8 mouse cellular contexts compared by ENCODE assay signal in genomic region chr7:27332353-27333199, GRCm38 (mm10). TPM values are rescaled to one million over a fixed set of nuclear protein-coding genes. Genes with fewer than 3 reads are reported as not detected.
DNase-seq lines count a peak whose midpoint lies in the region; ATAC-seq lines count a peak whose summit lies in the region.

No protein-coding gene starts in this region.

- no peak for ATAC-seq in embryonic facial prominence, embryonic 11.5 days (replicated peaks; ENCODE audit: insufficient number of reproducible peaks, low FRiP score, low TSS enrichment, low read depth)
- ATAC-seq in kidney, embryonic 14.5 days (ENCODE audit: low FRiP score, low TSS enrichment) = 0 out of 2 replicates have a peak, but pooled peaks have one; percentile 3
- ATAC-seq in liver, embryonic 13.5 days (ENCODE audit: low read depth) = no peak
- peak; percentile 11; the same call in 1 of the 2 replicates for ATAC-seq in stomach, embryonic 15.5 days (ENCODE audit: insufficient read depth, low FRiP score, low read depth)

- peaks cover 67% of the 10 kb centered on the region for H3K27me3 ChIP-seq in embryonic facial prominence, embryonic 11.5 days (ENCODE audit: control insufficient read depth, insufficient read depth, low read length)
- H3K27me3 ChIP-seq in heart, embryonic 10.5 days (ENCODE audit: insufficient read depth, poor library complexity, severe bottlenecking) = peaks cover 99% of the 10 kb centered on the region
- H3K27me3 ChIP-seq in kidney, embryonic 14.5 days (ENCODE audit: control insufficient read depth, insufficient read depth, low read length) = peaks cover 67% of the 10 kb centered on the region
- peaks cover 100% of the 10 kb centered on the region for H3K27me3 ChIP-seq in liver, embryonic 13.5 days
- H3K27me3 ChIP-seq in stomach, embryonic 15.5 days (replicated peaks) = peaks cover 29% of the 10 kb centered on the region

- H3K4me1 ChIP-seq in embryonic facial prominence, embryonic 11.5 days (ENCODE audit: control insufficient read depth, insufficient read depth, low read length) = peaks cover 3% of the 10 kb centered on the region
- peaks cover 66% of the 10 kb centered on the region for H3K4me1 ChIP-seq in heart, embryonic 10.5 days
- peaks cover 50% of the 10 kb centered on the region for H3K4me1 ChIP-seq in kidney, embryonic 14.5 days (ENCODE audit: control insufficient read depth, insufficient read depth, low read length)
- peaks cover 74% of the 10 kb centered on the region for H3K4me1 ChIP-seq in liver, embryonic 13.5 days (replicated peaks)
- H3K4me1 ChIP-seq in stomach, embryonic 15.5 days = peaks cover 62% of the 10 kb centered on the region

- H3K27ac ChIP-seq in embryonic facial prominence, embryonic 11.5 days (replicated peaks; ENCODE audit: low read depth, low read length) = no peak overlapping the region
- H3K27ac ChIP-seq in heart, embryonic 10.5 days = peak overlapping the region; percentile 81
- peak overlapping the region; percentile 86; the same call in 1 of the 2 replicates for H3K27ac ChIP-seq in kidney, embryonic 14.5 days (ENCODE audit: low read depth, low read length)
- no peak overlapping the region for H3K27ac ChIP-seq in liver, embryonic 13.5 days
- peak overlapping the region; percentile 95 for H3K27ac ChIP-seq in stomach, embryonic 15.5 days

- no peaks in the 10 kb centered on the region for H3K9me3 ChIP-seq in embryonic facial prominence, embryonic 11.5 days (replicated peaks; ENCODE audit: control insufficient read depth, low read length)
- no peaks in the 10 kb centered on the region for H3K9me3 ChIP-seq in heart, embryonic 10.5 days
- no peaks in the 10 kb centered on the region for H3K9me3 ChIP-seq in kidney, embryonic 14.5 days (ENCODE audit: control insufficient read depth, low read length)
- H3K9me3 ChIP-seq in liver, embryonic 13.5 days (replicated peaks) = no peaks in the 10 kb centered on the region
- no peaks in the 10 kb centered on the region for H3K9me3 ChIP-seq in stomach, embryonic 15.5 days

- DNase-seq in 416B (ENCODE audit: low read depth) = peak; percentile 93
- peak; percentile 81 for DNase-seq in adrenal gland, adult 8-10 months
- DNase-seq in embryonic facial prominence, embryonic 11.5 days (ENCODE audit: low spot score) = peak; percentile 87
- no peak for DNase-seq in heart, embryonic 10.5 days (ENCODE audit: low spot score)
- peak; percentile 71 for DNase-seq in liver, embryonic 13.5 days
- DNase-seq in neural tube, embryonic 10.5 days (ENCODE audit: extremely low spot score, low spot score) = peak; percentile 79

- peak overlapping the region; percentile 59 for H3K9ac ChIP-seq in embryonic facial prominence, embryonic 11.5 days (replicated peaks; ENCODE audit: low read length)
- peak overlapping the region; percentile 73 for H3K9ac ChIP-seq in kidney, embryonic 14.5 days (ENCODE audit: low read depth, low read length)
- no peak overlapping the region; the same call in 1 of the 2 replicates for H3K9ac ChIP-seq in liver, embryonic 13.5 days
- peak overlapping the region; percentile 85 for H3K9ac ChIP-seq in stomach, embryonic 15.5 days

- H3K4me3 ChIP-seq in embryonic facial prominence, embryonic 11.5 days (ENCODE audit: low read depth, low read length) = peak overlapping the region; percentile 34; the same call in 1 of the 2 replicates
- H3K4me3 ChIP-seq in heart, embryonic 10.5 days = peak overlapping the region; percentile 65
- H3K4me3 ChIP-seq in kidney, embryonic 14.5 days (ENCODE audit: low read length) = peak overlapping the region; percentile 55
- H3K4me3 ChIP-seq in liver, embryonic 13.5 days (replicated peaks) = peak overlapping the region; percentile 45
- peak overlapping the region; percentile 71 for H3K4me3 ChIP-seq in stomach, embryonic 15.5 days (replicated peaks)

- under 1% methylated on average over 37 of the region's 39 CpGs for WGBS in embryonic facial prominence, embryonic 11.5 days
- WGBS in heart, embryonic 10.5 days = 1% methylated on average over 39 of the region's 39 CpGs
- WGBS in kidney, embryonic 14.5 days = 2% methylated on average over 31 of the region's 39 CpGs
- WGBS in liver, embryonic 13.5 days (ENCODE audit: insufficient replicate concordance) = 1% methylated on average over 39 of the region's 39 CpGs
- WGBS in stomach, embryonic 15.5 days = 1% methylated on average over 33 of the region's 39 CpGs

- H3K36me3 ChIP-seq in embryonic facial prominence, embryonic 11.5 days (replicated peaks; ENCODE audit: control insufficient read depth, insufficient read depth, low read depth, low read length) = no peaks in the 10 kb centered on the region
- H3K36me3 ChIP-seq in heart, embryonic 10.5 days = no peaks in the 10 kb centered on the region
- no peaks in the 10 kb centered on the region for H3K36me3 ChIP-seq in kidney, embryonic 14.5 days (ENCODE audit: control insufficient read depth, insufficient read depth, low read length)
- no peaks in the 10 kb centered on the region for H3K36me3 ChIP-seq in liver, embryonic 13.5 days
- H3K36me3 ChIP-seq in stomach, embryonic 15.5 days = peaks cover under 1% of the 10 kb centered on the region; the same call in 1 of the 2 replicates

- peak overlapping the region; percentile 64 for H3K4me2 ChIP-seq in embryonic facial prominence, embryonic 11.5 days (ENCODE audit: low read depth, low read length)
- peak overlapping the region; percentile 90 for H3K4me2 ChIP-seq in kidney, embryonic 14.5 days (replicated peaks; ENCODE audit: low read depth, low read length)
- H3K4me2 ChIP-seq in liver, embryonic 13.5 days = peak overlapping the region; percentile 73
- H3K4me2 ChIP-seq in stomach, embryonic 15.5 days = peak overlapping the region; percentile 89

RNA-seq across cellular contexts. Expression of gene Ltbp4, which starts 4.9 kb away (rescaled TPM):
- 100 to 1,000 TPM in 3 of 4 experiments, 10 to 100 TPM in 1; 90.9 to 117 (median 108) TPM for total RNA-seq in adrenal gland, adult 8-10 months (2022)
- 6.3 and 6.6 TPM in 2 replicates for polyA plus RNA-seq in embryonic facial prominence, embryonic 11.5 days (2014; fragmentation: Nextera tagmentation; extraction: Ambion mirVana)
- 19.2 and 23.6 TPM in 2 replicates for polyA plus RNA-seq in heart, embryonic 10.5 days (2016; fragmentation: Nextera tagmentation; extraction: Ambion mirVana)
- 23.4 and 26.0 TPM in 2 replicates for polyA plus RNA-seq in kidney, embryonic 14.5 days (2014; fragmentation: Nextera tagmentation; extraction: Ambion mirVana)
- 3.6 and 3.9 TPM in 2 replicates for polyA plus RNA-seq in liver, embryonic 13.5 days (2015; fragmentation: Nextera tagmentation; extraction: Ambion mirVana)
- polyA plus RNA-seq in stomach, embryonic 15.5 days (2015; fragmentation: Nextera tagmentation; extraction: Ambion mirVana) = 154 and 161 TPM in 2 replicates

RNA-seq across cellular contexts. Expression of gene Shkbp1, which starts 23.2 kb away (rescaled TPM):
- total RNA-seq in adrenal gland, adult 8-10 months (2022) = 10 to 100 TPM; 19.4 to 41.1 (median 29.7) TPM
- 50.2 and 57.5 TPM in 2 replicates for polyA plus RNA-seq in embryonic facial prominence, embryonic 11.5 days (2014; fragmentation: Nextera tagmentation; extraction: Ambion mirVana)
- 48.3 and 50.4 TPM in 2 replicates for polyA plus RNA-seq in heart, embryonic 10.5 days (2016; fragmentation: Nextera tagmentation; extraction: Ambion mirVana)
- 38.4 and 41.0 TPM in 2 replicates for polyA plus RNA-seq in kidney, embryonic 14.5 days (2014; fragmentation: Nextera tagmentation; extraction: Ambion mirVana)
- 23.1 and 25.0 TPM in 2 replicates for polyA plus RNA-seq in liver, embryonic 13.5 days (2015; fragmentation: Nextera tagmentation; extraction: Ambion mirVana)
- polyA plus RNA-seq in stomach, embryonic 15.5 days (2015; fragmentation: Nextera tagmentation; extraction: Ambion mirVana) = 38.8 and 43.7 TPM in 2 replicates

RNA-seq across cellular contexts. Expression of gene Gm20479, which starts 24.6 kb away (rescaled TPM):
- 1 to 10 TPM in 1 of 4 experiments, not detected in 3; 4.0 TPM for total RNA-seq in adrenal gland, adult 8-10 months (2022)
- polyA plus RNA-seq in embryonic facial prominence, embryonic 11.5 days (2014; fragmentation: Nextera tagmentation; extraction: Ambion mirVana) = 0.45 TPM in 1 of 2 replicates, not detected in the other
- polyA plus RNA-seq in heart, embryonic 10.5 days (2016; fragmentation: Nextera tagmentation; extraction: Ambion mirVana) = 1.3 and 2.1 TPM in 2 replicates
- 1.9 TPM in 1 of 2 replicates, not detected in the other for polyA plus RNA-seq in kidney, embryonic 14.5 days (2014; fragmentation: Nextera tagmentation; extraction: Ambion mirVana)
- polyA plus RNA-seq in liver, embryonic 13.5 days (2015; fragmentation: Nextera tagmentation; extraction: Ambion mirVana) = 0.50 TPM in 1 of 2 replicates, not detected in the other
- polyA plus RNA-seq in stomach, embryonic 15.5 days (2015; fragmentation: Nextera tagmentation; extraction: Ambion mirVana) = 0.62 and 1.7 TPM in 2 replicates

Comparison
In these comparisons a context has a peak if more than half of its experiments do, and no peak if none do; other contexts are left out.
1. ATAC-seq: peak in kidney, embryonic 14.5 days (single experiment) and stomach, embryonic 15.5 days (single experiment); none in embryonic facial prominence, embryonic 11.5 days (single experiment) and liver, embryonic 13.5 days (single experiment).
2. H3K27ac ChIP-seq: peak in heart, embryonic 10.5 days (single experiment), kidney, embryonic 14.5 days (single experiment) and stomach, embryonic 15.5 days (single experiment); none in embryonic facial prominence, embryonic 11.5 days (single experiment) and liver, embryonic 13.5 days (single experiment).
3. Peak in every context shown above with its lines, with median percentiles within 50 percentile points of each other: H3K4me2 ChIP-seq and H3K4me3 ChIP-seq.